Mouse (Mus musculus): Measurements from ENCODE around the gene Macf1.
"Not testable (repeated sequence)": the region's sequence is repeated elsewhere in the genome, so short reads cannot be mapped to it uniquely, and the experiment has no call there.

The Macf1 gene

DNA sequence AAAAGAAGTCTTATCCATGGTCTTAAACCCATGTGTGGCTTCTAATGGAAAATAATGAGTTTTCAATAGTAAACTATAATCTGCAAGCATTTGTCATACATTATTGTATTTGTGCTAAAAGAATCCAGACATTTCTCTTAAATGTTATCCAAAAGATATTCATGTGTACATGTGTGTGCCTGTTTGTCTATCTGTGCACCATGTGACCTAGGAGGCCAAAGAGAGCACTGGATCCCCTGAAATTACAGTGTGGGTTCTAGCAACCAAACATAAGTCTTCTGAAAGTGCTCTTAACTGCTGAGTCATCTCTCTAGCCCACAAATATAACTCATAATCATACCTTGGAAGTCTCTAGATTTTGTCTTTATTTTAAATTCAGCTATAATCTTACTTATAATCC lies 234.9 kb downstream of the Macf1 start:
- no peak for ATAC-seq (ENCODE audit: low TSS enrichment)

DNA sequence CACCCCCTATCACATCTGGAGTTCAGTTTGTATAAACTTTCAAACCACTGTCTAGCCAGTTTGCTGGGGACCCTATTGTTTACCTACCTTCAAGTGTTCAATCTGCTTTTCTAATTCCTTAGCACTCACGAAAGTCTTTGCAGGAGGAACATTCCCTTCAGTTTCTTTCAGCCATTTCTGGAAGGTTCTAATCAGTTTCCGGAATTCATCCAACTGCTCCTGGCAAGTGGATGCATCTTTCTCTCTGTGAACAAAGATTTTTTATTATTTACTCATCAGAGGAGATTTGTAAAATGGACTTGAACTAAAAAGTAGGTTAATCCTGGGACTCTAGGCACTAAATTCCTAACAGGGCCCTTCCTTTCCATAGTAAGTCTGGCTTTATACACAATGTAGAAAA lies 236.1 kb downstream of the Macf1 start:
- ATAC-seq (ENCODE audit: low TSS enrichment), result no peak

DNA sequence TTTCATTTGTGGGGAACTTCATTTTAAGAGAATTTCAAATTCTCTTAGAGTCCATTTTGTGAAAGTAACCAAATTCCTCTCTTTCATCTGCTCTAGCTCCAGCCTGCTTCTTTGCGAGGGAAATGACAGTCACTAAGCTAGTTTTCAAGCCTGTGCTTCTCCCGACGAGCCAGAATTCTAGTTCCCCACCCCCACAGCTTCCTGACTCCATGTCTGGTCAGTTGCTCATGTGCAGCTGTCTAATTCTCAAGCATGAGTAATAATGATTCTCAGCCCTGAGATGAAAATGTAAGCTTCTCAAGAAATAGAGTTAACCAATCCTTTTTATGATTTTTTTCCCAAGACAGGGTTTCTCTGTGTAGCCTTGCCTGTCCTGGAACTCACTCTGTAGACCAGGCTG lies 236.9 kb downstream of the Macf1 start:
- ATAC-seq (ENCODE audit: low TSS enrichment), result no peak

DNA sequence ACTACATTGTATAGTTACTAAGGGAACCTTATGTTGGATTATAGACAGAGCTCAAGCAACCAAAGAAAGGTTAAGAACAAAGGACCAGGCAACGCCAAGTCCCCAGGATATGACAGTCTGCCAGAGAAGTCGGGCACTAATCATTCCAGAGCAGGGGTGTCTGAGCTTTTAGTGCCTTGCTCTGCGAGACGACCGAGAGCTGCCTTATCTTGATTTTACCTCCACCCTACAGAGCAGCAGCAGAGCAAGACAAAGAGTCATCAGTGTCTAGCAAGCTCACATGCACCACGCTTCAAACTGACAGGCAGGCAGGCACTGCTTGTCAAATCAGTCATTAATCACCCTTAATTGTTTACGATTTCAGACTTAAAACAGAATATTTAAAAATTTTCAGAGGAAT lies 237.4 kb downstream of the Macf1 start:
- no peak for ATAC-seq (ENCODE audit: low TSS enrichment)

DNA sequence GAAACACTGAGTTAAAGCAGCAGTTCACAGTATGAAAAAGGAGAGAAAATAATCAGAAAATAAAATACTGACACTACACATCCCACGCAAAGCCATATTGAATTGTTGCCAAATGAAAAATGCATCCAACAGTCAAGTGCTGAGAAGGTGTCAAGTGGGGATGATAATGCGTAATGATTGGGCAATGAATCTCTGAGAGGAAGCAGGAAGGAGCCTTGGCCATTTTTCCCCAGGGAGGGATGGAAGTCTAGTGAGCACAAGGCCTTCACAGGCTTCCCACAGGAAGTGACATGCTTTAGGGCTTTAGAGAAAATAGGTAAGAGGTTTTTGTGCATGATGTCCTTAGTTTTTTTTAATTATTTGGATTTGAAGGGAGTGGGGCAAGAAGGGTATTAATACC lies 237.9 kb downstream of the Macf1 start:
- not testable (repeated sequence) for ATAC-seq (ENCODE audit: low TSS enrichment)

DNA sequence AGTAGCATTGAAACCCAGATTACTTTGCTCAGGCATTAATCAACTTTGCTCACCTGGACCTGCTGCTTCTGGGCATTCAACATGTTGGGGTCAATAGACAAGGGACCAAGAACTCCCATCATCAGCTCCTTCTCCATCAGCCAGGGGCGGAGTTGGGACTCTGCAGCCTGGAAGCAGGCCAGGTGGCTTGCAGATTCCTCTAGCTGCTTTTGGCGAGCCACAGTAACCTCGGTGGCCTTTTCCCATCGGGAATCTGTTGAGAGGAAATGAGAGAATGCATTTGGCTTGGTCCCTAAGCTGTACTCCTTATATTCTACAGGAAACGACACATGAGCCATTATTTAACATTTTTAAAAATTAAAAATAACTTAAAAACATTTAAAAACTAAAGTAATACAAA lies 245.7 kb downstream of the Macf1 start:
- ATAC-seq (ENCODE audit: low TSS enrichment), result no peak

DNA sequence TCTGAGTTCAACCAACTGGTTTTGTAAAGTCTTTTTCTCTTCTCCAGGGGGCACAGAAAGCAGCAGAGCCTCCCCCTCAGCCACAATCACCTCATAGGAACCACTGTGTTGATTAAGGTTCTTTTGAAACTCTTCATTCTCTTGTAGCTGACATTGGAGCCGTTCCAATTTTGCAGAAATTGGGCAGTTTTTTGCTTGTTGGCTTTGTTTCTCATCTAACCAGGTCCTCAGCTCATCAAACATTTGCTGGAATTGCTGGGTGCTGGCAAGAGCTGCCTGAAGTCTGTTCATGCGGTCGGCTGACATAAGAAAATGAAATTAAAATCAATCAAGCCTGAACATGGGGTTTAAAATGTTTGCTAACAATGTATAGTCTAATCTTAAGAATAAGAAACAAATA lies 251.0 kb downstream of the Macf1 start:
- no peak for ATAC-seq (ENCODE audit: low TSS enrichment)

DNA sequence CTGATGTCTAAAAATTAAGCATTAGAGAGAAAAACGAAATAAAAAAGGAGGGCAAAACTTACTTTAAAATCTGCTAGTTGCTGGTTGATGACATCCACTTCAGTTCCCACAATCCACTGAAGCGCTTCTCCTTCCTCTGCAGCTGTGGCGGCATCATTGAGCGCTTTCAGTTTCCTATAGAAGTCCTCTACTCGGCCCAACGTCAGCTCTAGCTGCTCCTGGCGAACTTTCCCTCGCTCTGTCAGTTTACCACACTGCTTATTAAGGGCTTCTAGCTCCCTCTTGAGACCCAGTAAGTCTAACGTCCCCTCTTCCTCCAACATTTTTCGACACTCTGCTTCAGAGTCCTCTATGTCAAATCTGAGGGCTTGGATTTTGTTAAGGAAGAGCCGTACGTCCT lies 252.2 kb downstream of the Macf1 start:
- ATAC-seq (ENCODE audit: low TSS enrichment), result no peak

DNA sequence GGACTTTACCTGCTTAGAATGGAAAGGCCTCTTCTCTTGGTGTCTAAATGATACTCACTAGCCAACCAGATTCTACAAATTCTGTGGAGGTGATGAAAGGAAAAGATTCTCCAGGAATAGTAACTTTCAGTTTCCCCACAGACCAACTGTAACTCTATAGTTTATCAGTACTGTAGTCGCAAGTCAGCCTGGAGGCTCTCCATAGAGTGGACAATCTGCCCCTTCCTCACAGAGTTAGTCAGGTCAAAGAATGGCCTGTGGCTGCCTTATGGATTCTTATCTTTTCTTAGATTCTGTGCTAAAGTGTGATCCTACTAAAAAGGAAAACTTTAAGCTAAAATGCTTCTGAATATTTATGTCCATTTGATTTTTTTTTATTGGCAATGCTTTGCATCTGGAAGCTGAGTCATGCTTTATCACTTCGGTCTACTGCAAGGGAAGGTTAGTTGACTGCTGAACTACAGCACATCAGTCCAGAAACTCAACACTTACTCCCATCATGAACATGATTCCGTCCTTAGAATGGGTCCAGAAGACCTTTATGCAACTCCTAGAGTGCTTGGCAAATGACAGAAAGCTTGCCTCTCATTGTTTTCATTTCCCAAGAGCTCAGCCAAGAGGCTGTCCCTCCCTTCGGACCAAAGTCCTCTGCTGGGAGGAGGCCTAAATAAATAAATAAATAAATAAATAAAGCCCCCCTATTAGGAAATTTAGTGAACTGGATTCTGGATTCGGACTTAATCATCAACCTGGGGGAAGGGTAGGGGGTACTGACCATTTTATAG lies 256.1 kb downstream of the Macf1 start:
- ATAC-seq (ENCODE audit: low TSS enrichment), result no peak

DNA sequence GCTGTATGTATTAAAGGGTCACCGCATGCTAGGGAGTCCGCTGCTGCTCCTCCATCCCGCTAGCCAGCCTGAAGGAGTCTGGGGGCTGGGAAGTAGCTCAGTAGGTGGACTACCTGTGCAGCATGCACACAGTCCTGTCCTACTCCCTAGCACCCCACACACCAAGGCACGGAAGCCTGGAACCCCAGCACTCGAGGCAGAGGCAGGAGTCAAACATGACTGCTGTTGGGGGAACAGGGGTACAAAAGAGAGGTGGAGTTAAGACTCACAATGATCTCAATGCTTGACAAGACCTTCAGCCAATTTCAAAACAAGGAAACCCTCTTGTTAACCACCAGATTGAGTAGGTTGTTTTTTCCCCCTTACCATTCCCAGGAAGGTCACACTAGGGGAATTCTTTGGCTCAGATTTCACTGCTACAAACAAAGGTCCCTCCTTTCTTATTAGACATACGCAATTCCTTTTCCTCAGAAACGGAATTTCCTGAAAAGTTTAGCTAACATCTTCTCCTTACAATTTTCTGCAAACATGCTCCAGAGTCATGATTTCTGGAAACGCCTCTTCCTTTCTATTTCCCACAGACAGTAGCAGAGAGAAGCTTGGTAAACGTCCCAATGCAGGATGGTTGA lies 256.8 kb downstream of the Macf1 start:
- ATAC-seq (ENCODE audit: low TSS enrichment), result no peak

DNA sequence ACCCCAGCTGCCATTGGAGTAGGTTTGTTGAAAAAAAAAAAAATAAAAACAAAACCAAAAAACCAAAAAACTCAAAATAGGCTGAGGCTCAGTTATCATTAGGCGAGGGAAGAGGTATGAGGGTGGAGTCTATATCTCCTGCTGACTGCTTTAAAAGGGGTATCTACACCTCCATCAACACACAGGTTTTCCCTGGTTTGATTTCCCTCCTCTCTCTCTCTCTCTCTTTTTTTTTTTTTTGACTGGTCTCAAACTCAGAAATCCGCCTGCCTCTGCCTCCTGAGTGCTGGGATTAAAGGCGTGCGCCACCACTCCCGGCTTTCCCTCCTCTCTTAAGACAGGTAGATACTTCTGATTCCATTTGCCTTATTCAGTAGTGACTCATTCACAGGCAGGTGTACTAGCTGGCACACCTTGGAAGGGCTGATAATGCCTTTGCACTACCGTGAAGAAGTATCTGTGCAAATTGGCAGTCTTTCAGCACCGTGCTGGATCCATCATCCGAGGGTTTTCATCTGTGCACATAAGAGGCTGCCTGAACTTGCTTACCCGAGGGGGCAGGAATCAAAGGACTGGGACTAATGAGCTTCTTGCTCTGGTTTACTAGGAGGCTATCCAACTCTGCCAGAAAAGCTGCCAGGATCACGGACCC lies 257.6 kb downstream of the Macf1 start:
- ATAC-seq (ENCODE audit: low TSS enrichment), result no peak

DNA sequence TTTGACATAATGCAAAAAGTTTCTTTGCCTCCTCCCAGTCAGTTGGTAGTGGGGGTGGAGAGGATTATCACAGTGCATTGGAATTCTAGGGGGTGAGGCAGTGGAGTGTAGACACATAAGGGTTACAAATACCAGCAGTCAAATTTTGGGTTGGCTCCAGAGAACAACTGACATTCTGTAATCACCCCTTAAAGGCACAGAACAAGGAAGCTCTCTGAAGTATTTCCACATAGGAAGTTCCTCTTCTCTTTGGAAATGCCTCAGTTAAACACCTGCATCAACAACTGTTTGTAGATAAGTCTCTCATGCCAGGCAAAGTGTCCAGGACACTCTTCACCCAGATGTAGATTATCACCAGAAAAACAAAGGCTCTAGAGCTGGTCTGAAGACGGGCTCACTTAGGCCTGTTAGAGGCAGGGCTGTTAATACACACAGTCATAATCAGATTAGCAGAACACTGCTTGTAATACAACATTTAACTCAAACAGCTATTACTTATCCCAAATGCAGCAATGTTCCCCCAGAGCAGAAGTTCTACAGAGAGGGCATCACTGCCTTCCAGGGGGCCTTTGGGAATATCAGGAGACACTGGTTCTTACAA lies 258.4 kb downstream of the Macf1 start:
- no peak for ATAC-seq (ENCODE audit: low TSS enrichment)

DNA sequence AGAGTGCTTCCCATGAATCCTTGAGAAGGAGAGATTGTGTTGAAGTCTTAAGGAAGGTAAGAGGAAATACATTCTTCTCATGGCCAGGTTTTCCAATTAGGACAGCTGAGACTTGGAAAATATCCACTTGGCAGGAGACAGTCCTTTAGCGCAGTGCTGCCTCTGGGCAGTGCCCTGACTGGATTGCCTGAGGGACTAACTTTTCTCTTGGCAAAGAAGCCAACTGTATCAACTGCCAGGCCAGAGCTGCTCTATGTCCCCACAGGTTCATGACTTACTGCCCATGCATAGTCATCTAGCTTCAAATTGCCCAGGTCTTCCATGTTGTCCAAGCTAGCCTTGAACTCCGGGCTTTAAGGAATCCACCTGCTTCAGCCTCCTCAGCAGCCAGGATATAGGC lies 260.1 kb downstream of the Macf1 start:
- ATAC-seq (ENCODE audit: low TSS enrichment), result no peak

DNA sequence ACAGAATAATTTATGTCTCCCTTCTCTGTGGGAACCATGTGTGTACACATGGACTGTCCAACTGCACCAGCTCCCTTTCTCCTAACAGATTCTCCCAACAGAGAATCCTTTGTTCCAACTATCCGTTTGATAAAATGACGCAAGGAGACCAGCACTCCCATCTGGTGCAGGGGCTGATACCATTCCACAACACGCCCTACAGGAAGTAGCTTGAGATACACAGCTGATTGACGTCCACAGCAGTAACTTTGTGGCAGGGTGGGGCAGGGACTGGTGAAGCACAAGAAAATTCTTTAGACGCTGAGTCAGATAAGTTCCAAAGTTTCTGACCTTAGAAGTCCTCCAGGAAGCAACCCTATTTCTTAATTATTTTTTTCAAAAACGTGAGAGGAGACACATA lies 261.3 kb downstream of the Macf1 start:
- ATAC-seq (ENCODE audit: low TSS enrichment), result peak; percentile 27; the same call in 1 of the 2 replicates

DNA sequence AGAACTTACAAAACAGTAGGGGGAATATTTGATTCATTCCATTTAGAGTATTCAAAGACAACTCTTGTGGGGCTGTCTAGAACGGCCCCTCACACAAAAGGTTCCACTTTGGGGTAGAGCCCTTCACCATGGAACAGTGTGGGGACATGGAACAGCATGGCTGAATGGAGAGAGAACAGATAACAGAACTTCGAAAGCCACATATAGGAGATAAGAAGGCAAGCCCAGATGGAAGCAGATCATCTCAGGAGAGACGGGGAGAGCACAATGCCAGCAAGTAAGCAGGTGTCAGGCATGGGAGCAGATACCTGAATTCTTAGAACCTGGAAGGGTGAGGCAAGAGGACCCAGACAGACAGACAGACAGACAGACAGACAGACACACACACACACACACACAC lies 266.1 kb downstream of the Macf1 start:
- no peak for ATAC-seq (ENCODE audit: low TSS enrichment)

DNA sequence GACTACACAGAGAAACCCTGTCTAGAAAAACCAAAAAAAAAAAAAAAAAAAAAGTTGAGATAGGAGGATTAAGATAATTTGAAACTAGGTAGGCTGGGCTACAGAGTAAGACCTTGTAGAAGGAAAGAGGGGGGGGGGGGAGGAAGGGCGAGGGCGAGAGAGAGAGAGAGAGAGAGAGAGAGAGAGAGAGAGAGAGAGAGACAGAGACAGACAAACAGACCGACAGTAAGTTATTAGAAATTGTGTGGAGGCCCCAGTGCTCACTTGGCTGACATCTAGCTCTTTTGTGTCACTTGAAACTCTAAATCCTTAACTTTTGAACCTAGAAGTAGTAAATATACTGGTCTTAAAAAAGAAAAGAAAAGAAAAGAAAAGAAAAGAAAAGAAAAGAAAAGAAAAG lies 266.7 kb downstream of the Macf1 start:
- ATAC-seq (ENCODE audit: low TSS enrichment), result no peak

DNA sequence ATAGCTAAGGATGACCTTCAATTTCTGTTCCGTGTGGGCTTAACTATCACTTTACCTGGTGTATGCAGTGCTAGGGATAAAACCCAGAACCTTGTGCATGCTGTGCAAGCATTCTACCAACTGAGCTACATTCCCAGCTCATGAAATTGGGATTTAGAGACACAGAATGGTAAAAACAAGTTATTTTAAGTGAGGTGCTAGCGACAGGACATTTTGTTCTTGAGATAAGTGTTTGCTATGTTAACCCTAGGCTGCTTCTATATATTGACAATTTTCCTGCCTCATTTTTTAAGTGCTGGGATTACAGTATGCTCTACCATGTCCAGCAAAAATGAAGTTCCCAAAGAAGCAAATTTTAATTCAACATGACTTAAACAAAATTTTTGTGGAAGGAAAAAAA lies 267.3 kb downstream of the Macf1 start:
- ATAC-seq (ENCODE audit: low TSS enrichment), result no peak

DNA sequence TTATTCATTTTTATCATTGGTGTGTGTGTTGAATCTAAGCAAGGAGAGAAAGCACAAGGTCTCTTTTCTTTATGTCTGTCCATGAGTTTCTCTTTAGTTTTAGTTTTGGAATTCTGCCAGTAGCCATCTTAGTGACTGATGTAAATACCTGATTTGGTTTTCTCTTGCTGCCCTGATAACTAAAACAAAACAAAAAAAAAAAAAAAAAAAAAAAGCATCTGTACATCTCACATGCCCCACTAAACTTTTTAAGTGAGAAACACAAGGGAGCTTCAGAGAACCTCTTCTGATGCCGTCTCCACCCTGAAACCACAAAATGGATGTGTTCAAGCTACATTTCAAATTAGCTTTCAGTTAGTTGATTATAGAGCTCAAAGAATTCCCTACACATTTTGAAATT lies 268.6 kb downstream of the Macf1 start:
- ATAC-seq (ENCODE audit: low TSS enrichment), result no peak

DNA sequence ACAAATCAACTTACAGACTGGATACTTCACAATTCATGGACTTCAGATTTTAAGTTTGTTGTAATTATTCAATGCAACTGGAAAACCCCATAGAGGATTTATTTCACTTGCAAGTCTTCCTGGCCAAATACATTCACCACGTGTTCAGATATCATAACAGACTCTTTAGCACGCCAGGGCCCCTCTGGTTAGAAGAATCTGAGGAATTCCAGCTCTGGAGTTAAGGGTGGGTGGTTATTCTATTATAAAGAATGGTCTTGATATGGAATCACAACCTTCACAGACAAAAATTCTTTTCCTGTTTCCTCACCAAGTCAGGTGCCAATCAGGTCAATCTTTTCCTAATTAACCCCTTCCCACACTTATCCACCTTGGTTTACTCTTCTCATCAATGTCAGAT lies 270.3 kb downstream of the Macf1 start:
- no peak for ATAC-seq (ENCODE audit: low TSS enrichment)

DNA sequence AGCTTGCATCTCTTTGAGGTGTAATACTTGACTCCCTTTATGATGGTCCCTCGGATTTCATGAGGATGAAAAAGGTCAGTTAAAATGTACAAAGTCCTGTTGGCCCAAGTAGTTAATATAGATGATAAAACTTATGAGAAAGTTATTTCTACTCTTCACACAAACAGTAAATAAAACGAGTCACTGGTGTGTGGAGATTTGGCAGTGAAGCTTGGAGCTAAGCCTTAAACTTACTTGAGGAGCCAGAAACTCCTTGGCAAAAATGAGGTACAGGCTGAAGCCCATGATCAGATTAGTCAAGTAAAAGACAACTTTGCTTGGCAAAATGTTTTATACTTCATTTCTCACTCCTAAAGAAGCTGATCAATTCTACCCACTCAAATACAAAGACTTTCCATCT lies 271.2 kb downstream of the Macf1 start:
- no peak for ATAC-seq (ENCODE audit: low TSS enrichment)

DNA sequence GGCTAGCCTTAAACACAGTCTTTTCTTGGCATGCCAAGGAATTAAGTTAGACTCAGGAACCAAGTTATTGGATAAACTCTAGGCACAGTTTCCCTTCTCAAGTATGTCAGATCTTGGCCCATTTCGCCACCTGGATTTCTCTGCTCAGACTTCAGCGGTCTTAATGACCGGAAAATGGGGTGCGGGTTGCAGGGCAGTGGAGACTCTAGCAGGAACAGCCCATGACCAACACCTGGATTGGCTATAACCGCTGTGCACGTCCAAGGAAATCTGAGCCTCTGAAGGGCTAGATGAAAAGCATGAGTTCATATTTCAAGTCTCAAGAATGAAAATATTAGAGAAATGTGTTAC lies 271.7 kb downstream of the Macf1 start:
- no peak; the same call in 1 of the 2 replicates for ATAC-seq (ENCODE audit: low TSS enrichment)

DNA sequence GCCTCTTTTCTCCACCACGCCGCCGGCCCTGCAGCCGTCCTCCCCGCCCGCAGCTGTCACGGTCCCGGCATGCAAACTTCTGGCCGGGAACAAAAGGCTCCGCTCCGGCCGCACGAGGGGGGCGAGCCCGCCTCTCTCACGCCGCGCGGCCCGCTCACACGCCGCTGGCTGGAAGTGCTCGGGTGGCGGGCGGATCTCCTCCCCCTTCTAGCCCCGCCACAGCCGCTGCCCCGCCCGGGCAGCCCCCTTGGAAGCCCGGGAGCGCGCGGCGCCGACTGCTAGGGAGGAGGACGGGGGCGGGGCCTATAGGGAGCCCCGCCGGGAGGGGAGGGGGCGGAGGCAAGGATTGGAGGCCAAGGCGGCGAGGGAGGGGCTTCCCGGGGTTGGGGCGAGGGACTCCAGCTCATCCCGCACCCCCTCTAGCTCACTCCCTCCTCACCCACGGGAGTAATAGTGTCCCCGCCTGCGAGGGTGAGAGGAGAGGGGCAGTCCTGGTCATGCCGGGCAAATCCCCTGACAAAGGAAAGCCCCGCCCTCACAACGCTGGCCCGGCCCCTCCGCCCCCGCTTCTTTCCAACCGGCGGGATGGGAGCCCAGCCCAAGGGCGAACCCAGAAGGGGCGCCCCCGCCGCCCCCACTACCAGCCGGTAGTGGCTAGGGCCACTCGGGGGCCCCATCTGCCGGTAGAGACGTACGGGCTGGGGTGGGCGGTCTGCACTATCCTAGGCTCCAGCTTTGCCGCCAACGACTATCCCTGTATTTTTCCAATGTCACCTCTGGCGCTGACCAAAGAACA lies 272.2 kb downstream of the Macf1 start:
- ATAC-seq (ENCODE audit: low TSS enrichment), result peak; percentile 42

Measured in frontal cortex, adult (tissue).